Mouse (Mus musculus): ENCODE results near the gene 1110008P14Rik. TPM values are rescaled to one million over a fixed set of nuclear protein-coding genes. Genes with fewer than 3 reads are reported as not detected.

The 1110008P14Rik gene
- total RNA-seq (2021): 10 to 100 TPM; 43.7 to 47.6 TPM

DNA sequence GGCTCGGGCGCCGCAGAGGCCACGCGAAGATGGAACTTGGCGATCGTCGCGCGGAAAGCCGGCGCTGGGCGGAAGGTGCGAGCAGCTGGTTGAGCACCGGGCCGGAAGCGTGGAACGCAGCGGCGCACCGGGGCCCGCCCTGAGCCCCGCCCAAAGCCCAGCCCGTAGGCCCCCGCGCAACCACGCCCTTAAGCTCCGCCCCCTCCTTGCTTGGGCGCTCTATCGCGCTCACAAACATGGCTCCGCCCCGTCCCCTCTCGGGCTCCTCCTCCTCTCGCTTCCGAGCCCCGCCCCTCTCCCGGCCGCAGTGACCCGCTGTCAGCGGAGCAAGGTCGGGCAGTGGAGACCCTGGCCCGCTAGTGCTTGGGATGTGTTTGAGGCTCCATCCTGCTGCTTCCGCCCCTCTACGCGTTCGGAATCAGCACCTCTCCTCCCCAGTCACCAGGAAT lies at the start of gene 1110008P14Rik:
1110008P14Rik (minus strand) TSS at position 164 of the 449 bp plus-strand sequence.
- DNase-seq: peak; percentile 96

DNA sequence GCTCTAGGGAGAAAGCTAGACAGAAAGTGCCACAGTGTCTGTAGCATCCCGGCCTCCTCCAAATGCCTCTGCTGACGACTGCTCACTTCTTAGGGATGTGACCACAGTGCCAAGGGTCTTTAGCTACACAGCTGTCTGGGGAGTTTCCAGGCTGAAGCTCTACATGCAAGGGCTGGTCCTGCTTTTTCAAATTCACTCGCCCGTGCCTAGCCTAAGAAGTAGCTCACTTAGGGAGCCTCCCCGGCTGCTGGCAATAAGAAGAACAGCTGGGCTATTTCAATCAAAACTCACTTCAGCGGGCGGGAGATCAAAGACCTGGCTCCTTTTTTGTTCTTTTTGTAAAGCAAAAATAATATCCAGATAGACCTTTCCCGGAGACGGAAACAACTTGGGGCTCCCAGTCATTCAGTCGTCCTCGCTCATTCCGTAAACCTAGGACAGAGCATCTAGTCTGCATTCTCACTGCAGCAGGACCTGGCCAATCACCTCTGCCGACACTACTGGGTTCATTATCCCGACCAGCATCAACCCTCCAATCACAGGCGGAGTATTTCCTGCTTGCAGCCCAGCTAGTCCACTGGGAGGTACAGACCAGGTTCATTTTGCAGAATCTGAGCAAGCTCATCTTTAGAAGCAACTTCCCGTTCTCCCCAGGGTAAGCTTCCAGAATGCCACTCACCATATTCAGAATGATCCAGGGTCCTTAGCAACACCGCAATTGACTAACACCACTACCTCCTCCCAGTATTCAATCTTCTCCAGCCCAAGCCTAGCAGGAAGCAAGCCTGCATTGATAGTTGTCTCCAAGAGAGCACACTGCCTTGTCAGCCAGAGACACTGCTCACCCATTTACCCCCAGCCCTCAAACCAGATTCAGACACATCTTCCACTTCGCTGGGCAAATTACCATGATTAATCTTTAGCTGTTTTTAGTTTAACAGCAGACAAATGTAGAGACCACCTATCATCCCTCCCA lies 49.3 kb upstream of the 1110008P14Rik start:
- DNase-seq: peak; percentile 80

DNA sequence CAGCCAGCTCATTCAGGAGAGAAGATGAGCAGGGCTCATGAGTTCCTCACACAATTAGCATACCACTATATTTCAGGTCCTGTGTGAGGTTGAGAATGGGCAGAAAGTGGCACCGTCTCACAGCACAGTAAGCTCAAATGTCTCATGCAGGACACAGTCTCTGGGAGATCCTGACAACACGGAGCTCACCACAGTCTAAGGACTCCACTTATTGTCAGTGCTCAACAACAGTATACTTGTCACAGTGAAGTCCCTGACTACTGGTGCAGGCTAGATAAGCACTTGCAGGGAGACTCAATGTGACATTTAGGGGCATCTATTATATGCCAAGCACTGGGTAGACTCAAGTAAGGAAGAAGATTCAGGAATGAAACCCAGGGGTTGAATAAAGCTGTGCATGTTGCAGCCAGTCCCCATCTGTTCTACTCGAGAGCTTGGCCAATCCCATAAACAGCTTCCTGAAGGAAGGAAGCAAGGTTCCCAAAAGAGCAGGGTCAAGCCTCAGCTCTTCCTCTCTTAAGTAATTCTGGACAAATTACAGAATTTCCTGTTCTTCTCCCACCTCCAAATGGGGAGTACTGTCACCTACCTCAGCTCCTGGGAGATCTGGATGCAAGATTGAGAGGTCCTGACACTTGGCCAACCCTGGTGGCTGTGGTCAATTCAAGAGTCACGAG lies 47.6 kb upstream of the 1110008P14Rik start:
- DNase-seq: no peak

DNA sequence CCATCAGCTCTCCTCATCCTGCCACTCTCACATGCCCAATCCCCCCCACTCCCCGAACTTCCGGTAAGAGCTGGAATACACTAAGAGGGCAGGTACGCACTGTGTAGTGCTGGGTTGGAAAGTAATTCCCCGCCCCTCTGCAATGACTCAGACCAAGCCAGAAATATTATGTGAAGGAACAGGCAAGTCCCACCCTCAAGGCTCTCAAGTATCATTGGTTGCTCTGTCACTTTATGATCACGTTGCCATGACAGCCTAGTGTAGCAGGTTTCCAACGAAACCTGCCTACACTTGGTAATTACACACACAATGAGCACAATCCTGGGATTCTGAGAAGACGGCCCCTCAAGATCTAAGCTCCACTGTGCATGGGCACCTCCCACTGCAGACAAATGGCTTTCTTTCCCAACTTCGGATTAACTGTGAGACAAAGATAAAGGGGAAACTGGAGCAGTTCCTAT lies 46.6 kb upstream of the 1110008P14Rik start:
- no peak for DNase-seq

DNA sequence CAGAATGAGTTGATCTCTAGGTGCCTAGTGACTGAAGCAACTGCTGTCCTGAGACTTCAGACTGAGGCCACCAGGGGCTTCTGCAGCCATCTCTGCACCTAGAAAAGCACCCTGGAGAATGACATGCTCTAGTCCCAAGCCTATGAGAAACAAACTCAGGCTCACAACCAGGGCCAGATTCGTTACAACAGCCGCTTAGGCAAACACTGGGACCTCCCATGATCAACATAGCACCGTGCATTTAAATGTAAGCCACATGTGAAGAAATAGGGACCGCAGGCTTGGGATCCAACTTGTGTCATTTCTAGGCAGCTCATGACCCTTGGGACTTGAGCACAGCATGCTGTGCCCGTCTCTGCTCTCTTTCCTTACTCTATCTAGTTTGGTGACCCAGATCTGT lies 46.0 kb upstream of the 1110008P14Rik start:
- no peak for DNase-seq

DNA sequence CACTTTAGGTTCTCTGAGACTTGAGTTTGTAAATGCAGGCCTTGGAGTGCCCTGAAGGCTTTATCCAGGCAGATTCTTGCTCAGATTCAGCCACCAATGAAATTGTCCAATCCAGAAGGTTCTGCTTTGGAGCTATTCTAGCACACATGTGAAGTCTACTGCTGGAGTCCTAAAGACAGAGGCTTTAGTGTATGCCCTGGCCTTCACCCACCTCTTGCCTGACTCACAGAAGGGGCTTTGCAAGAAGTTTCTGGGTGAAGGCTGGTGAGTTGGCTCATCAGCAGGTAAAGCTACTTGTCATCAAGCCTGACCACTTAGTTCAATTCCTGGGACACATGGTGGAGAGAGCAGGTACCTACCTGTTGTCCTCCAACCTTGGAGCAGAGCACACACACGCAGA lies 44.4 kb upstream of the 1110008P14Rik start:
- no peak for DNase-seq

DNA sequence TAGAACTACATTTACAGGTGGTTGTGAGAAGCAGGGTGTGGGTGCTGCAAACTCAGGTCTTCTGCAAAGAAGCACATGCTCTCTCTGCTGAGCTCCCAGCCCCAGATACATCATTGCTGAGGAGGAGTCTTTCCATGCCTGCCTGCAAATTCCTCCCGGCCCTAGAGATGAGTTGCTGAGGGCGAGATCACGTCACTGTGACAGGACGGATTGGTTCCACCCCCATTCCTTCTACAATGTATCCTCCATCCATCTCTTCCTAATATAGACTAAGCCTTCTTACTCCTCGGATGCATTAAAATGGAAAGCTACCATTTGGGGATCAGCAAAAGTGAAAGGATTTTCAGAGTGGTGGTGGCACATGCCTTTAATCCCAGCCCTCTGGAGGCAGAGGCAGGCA lies 43.8 kb upstream of the 1110008P14Rik start:
- no peak for DNase-seq

DNA sequence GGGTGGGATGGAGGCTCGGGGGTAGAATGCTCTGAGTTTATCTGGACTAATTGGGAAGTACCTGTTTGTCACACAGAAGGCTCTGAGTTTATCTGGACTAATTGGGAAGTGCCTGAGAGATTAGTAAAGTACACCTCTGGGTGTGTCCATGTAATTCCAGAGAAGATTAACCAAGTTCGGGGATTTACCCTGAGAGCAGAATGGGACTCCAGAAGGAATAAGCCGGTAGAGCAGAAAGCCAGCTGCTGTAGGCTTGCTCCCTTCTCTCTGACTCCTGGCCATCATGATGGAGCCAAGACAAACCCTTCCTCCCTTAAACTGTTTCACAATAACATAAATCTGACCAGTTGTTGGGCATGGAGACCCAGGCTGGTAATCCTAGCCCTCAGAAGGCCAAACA lies 43.1 kb upstream of the 1110008P14Rik start:
- no peak for DNase-seq

DNA sequence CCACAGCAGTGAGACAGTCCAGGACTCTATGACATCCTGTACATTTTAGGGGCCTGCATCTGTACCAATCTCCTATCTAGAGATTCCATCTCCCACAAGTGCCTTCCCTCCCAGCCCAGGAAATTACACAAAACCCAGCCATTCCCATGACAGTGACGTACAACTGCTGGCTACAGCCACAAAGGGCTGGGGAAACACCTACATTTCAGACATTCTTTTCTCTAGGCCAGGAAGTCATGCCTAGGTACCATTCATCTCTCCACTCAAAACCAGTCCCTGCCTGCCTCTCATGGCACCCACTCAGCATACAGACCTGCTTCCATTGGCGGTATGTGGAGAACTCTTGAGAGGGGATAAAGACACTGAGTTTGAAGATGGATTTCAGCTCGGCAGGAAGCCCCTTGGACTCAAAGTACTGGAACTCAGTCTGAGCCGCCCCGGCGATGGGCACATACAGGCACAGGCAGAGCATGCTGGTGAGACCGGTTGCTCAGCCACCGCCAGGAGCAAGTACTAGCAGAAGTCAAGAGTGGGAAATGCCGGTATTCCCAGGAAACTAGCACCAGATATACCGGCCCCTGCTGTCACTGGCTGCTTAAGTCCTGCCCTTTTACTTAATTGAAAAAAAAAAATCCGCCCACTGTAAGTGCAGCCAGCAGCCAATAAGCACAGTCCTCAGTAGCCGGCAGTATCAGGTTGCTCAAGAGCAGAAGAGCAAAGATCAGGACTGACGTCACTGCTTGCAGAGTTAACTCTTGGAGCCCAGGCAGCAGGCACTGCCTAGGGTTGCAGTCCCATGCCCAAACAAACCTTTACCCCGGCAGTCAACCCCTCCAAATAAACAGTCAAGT lies 42.0 kb upstream of the 1110008P14Rik start:
- peak; percentile 74 for DNase-seq

DNA sequence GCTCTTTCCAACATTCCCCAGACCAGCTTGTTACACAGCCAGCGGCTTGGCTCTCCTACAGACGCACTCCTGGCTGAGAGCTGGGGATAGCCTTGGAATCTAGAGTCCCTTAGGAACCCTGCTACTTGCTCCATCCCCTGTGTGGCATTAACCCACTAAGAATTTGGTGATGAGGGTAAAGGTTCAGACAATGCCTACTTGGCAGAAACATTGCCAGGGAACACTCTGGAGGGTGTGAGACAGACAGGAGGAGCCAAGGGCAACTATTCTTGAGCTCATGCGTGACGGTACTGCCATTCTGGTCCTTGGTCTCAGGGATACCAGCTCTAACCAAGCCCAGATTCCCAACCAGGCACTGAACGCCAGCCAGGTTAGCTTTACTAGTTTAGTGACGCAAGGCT lies 40.1 kb upstream of the 1110008P14Rik start:
- DNase-seq: no peak

DNA sequence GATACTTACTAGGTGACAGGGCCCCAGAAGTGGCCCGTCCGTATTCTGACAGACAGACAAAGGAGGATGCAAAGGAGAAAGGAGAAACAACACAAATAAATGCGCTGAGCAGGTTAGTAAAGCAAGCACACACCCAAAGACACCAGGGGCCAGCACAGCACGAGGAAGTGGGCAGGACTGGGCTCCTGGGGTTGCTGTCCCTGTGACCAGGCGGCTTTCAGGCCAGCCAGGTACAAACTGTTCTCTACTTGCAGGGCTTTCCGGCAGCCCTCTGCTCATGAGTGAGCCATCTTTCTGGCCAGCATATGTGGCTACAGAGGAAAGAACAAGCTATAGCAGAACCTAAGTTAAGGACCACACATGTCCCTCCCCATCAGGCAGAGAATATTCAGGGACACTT lies 38.9 kb upstream of the 1110008P14Rik start:
- no peak for DNase-seq

DNA sequence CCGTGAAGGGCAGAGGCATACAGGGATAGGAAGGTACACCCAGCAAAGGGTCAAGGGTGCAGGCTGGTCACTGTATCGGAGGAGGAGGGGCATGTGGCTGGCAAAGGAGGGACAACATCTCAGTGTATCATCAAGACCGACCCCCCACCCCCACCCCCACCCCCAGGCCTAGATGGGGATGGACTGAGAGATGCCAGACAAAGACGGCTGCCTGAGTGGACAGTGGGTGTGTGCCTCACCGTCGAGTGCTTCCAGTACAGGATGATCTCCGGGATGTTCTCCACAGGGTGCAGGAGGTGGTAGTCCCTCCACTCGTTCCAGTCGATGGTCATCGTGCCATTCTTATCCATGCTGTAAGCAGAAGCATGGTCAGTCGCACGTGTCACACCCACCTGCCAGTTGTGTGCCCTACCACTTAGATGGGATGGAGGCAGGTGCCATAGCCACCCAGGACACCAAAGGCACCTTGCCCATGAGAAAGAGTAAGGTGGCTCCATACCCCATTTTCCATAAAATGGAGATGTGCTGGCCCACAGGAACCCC lies 38.4 kb upstream of the 1110008P14Rik start:
- no peak for DNase-seq

DNA sequence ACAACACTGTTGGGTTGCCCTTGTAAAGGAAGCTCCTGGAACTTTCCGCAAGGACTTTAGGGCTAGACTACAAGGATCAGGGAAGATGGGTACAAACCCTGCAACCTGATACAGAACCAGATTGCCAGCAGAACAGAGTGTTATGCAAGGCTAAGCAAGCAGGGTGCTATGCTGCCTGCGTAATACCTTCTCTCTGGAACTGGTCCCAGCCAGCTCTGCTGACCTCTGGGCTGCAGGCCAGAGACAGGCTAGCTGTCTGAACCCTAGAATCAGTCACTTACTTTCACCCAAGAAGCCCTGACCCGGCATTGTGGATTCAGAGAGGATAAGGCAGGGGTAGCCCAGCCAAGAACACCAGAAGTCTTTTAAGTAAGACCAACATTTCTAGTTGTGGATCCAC lies 37.6 kb upstream of the 1110008P14Rik start:
- peak; percentile 71 for DNase-seq

DNA sequence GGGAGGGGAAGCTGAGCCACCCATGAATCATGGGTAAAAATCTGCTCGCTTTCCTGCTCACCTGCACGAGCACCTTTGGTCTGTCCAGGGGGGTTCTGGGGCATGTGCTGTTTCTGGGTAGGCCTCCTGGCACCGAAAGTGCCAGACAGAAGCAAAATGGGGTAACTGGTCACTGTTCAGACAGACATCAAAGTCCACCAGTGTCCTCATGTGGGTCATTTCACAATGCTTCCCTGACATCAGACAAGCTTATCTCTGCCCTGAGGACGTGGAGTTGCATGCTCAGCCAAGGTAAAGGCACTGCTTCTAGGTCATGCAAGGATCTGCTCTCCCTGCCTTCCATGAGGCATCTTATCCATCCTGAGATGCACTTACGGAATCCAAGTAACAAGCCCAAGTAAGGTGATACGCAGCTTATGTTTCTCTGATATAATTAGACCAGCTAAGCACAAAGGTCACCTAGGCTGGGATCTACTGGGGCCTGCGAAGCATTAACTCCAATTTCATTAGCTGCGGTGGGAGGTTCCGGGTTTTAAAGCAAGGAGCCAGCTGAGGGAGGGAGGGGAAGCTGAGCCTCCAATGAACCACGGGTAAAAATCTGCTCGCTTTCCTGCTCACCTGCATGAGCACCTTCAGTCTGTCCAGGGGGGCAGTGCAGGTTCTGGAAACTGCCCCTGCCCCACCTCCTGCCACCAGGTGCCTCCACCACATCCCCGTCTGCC lies 36.9 kb upstream of the 1110008P14Rik start:
- no peak for DNase-seq

DNA sequence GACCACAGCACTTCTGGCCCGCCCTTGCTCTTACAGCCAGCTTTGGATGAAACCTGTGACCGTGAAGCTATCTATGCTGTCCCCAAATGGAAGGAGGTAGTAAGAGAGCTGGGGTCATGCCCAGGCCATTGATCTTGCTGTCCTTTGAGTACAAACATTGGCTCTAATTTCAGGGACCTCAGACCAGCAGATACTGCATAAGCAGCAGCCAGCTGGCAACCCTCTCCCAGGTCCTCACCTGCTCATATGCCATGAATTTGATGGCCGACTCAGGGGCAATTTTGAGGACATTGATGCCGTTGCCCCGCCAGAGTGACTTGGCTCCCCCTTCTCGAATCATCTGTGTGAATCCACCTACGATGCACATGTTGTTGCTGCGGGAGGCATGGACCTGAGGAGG lies 35.7 kb upstream of the 1110008P14Rik start:
- no peak for DNase-seq

DNA sequence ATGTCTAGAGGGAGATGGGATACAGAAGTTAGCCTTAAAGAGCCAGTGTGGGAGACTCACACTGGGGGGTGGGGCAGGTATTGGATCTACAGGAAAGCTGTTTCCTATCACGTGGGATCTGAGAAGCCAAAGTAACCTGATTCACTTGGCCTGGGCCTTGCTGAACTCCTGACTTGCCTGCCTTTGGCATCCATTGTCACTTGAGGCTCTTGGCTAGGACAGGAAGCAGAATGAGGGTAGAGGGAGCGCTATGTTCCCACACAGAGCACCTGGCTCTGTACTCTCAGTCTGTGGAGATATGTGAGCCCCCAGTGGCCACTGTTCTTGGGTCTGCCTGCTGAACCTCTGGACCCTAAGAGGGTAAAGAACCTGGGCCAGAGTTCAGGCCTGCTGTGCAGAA lies 34.8 kb upstream of the 1110008P14Rik start:
- DNase-seq: no peak

DNA sequence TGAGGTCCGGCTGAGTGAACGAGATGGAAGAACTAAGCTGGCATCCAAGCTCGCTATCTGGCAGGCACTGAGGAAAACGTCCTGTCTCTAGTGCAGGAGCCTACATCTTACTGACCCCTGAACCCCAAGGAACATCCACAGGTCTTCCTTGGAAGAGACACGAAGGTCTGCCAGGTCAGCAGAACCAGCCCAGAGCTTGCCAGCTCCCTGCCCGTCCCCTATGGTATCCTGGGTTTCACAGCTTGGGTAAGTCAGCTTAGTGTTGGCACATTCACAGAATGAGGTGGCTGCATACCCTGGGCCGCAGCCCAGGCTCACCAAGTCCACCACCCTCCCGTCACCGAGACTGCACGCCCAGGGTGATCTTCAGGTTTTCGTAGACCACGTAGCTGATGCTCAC lies 34.1 kb upstream of the 1110008P14Rik start:
- DNase-seq: no peak

DNA sequence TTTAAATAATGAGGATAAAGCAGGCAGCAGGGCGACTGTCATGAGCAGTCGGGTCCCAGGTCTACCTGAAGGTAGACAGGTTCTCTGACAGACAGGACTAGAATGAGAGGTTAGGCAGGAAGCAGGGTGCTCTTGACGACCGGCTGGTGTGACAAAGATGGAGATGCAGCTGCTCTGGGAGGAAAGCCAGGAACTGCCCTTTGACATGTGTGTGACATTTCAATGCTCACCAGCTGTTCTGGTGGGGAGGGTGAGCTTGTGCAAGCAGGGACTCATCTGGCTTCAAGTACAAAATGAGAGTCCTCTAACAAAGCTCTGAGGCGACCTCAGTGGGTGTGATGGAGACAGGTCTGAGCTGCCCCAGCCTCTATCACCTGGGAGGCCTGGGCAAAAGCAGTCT lies 32.2 kb upstream of the 1110008P14Rik start:
- peak; percentile 26 for DNase-seq

DNA sequence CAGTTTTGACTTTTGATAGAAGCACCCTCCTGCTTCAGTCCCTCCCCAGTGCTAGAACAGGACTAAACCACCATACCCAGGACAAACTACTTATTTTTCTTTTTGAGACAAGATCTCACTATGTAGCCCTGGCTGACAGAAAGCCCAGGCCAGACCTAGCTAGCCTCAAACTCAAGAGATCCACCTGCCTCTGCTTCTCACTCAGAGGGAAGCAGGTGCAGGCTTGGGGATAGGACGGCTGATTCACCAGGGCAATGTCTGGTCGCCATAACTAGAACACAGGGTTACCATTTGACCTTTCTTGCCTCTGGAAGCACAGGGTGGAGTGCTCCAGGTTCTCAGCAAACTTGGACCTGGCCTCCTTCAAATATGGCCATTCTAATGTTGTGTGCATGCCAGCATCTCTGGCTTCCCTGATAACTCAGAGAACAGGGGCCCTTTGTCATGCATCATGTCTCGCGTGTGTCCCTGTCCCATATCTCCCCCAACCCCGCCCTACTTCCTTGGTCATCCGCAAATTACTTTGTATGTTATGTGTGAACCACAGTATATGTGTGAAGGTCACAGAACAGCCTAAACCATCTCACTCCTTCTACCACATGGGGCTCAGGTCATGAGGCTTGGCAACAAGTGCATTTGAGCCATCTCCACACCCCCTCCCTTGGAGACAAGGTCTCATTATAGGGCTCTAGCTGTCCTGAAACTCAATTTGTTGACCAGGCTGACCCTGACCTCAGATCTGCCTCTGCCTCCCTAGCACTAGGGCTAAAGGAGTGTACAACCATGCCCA lies 31.2 kb upstream of the 1110008P14Rik start:
- DNase-seq: no peak

DNA sequence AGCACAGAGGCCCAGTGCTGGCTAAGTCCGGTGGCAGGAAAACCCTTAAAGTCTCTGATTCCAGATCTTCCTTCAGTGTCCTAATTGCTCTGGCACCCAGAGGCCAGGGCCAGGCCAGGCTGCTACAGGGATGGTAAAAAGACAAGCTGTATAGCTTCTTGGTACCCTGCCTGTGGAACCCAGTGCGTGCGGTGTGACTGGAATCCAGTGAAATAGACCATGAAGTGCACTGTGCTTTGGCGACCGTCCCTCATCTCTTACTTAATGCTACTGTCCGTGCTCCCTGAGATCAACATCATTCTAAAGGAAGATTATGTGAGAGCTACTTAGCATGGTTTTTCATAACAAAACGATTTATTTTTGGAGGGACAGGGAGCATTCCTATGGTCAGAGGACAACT lies 29.7 kb upstream of the 1110008P14Rik start:
- no peak for DNase-seq
